Mouse (Mus musculus): Measurements from ENCODE around the gene Adat3.

- TF ChIP-seq MAFK (IDR thresholded peaks at IDR 0.05; ENCODE audit: insufficient read depth, low read depth, low read length) = peak; percentile 28; the same call in 1 of the 2 replicates
- no peak for TF ChIP-seq ZC3H11A (IDR thresholded peaks at IDR 0.05; ENCODE audit: borderline replicate concordance, low read depth, low read length)
Measured at GRCm38 (mm10) chr10:80602698-80603325, at the start of gene Adat3, which contains the start of gene Scamp4.

Data from ES-E14 (cell line).